Mouse (Mus musculus) bone marrow macrophage, adult 2 months (primary cell): ENCODE measurements around the gene Pid1.

Experiments
- CTCF ChIP-seq: IDR thresholded peaks from 2 replicates; pipeline ENCODE4 v1.5.1; 2012; ENCODE audit warnings: low read depth, mild to moderate bottlenecking, low read length, moderate library complexity
- POLR2A ChIP-seq: IDR thresholded peaks from 2 replicates; pipeline ENCODE4 v1.6.1; 2012; ENCODE audit warnings: mild to moderate bottlenecking, low read depth, low read length, borderline replicate concordance

DNA sequence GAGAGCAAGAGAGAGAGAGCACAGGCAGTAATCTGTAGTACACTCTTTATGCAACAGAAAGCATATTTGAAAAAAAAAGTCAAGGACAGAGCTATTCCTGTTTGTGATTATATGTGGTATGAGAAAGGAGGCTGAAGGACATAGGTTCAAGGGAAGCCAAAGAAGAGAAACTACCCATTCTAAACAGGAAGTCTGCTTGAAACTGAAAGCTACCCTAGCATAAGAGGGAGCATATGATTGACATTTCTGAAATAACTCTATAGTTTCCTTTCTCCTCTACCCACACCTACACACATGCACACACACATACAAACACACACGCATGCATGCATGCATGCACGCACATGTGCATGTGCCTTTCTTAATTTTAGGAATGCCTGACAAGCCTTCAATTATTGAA is 123.8 kb downstream of the Pid1 start:
- TF ChIP-seq POLR2A, result no peak
- no peak for TF ChIP-seq CTCF
